Mouse (Mus musculus) liver, adult 2 months (tissue): ENCODE measurements at regions not wholly inside any gene's neighbourhood (a gene's known extent, or its start where the extent isn't known, plus 50 kb on each side); places are given as distances from the start of the nearest gene placed in this dataset.
"Not testable (repeated sequence)": the region's sequence is repeated elsewhere in the genome, so short reads cannot be mapped to it uniquely, and the experiment has no call there.

Experiments
- DNase-seq: peaks from one replicate; pipeline ENCODE4 v3.0.0-alpha.2; 2011; ENCODE audit warnings: low read depth, low spot score; ENCODE audit errors: extremely low read depth
- H3K27ac ChIP-seq: fragments of 200-500 bp; replicated peaks from 2 replicates; pipeline ENCODE4 v1.5.1; 2012; ENCODE audit warnings: low read depth, mild to moderate bottlenecking, control low read depth, inconsistent platforms, low read length; ENCODE audit not compliant: insufficient read depth
- H3K27me3 ChIP-seq: fragments of 200-500 bp; 2 replicates; pipeline ENCODE4 v1.6.1; 2012; ENCODE audit warnings: mild to moderate bottlenecking, moderate library complexity, low read length, inconsistent platforms; ENCODE audit not compliant: control insufficient read depth, insufficient read depth
- H3K36me3 ChIP-seq: fragments of 200-500 bp; 2 replicates; pipeline ENCODE4 v1.6.1; 2012; ENCODE audit warnings: low read length, inconsistent platforms; ENCODE audit not compliant: control insufficient read depth, insufficient read depth
- H3K4me1 ChIP-seq: fragments of 200-500 bp; 2 replicates; pipeline ENCODE4 v1.6.1; 2011; ENCODE audit warnings: low read length; ENCODE audit not compliant: control insufficient read depth, insufficient read depth
- H3K4me3 ChIP-seq: fragments of 200-500 bp; 2 replicates; pipeline ENCODE4 v1.5.1; 2011; ENCODE audit warnings: low read depth, mild to moderate bottlenecking, control low read depth, low read length, moderate library complexity; ENCODE audit not compliant: insufficient read depth
- H3K79me2 ChIP-seq: fragments of 200-500 bp; 2 replicates; pipeline ENCODE4 v1.6.1; 2012; ENCODE audit warnings: inconsistent platforms, mild to moderate bottlenecking, low read length, moderate library complexity; ENCODE audit not compliant: control insufficient read depth, insufficient read depth
- H3K9ac ChIP-seq: fragments of 200-500 bp; 2 replicates; pipeline ENCODE4 v1.6.1; 2012; ENCODE audit warnings: low read depth, mild to moderate bottlenecking, control low read depth, inconsistent platforms, low read length
- CTCF ChIP-seq: fragments of 200-500 bp; IDR thresholded peaks from 2 replicates; pipeline ENCODE4 v1.5.1; 2011; ENCODE audit warnings: low read depth, low read length, control low read depth
- POLR2A ChIP-seq: fragments of 200-500 bp; IDR thresholded peaks from 2 replicates; pipeline ENCODE4 v1.6.1; 2011; ENCODE audit warnings: low read length, control low read depth; ENCODE audit not compliant: insufficient read depth; ENCODE audit errors: extremely low read depth
- WGBS: fragments of 180-500 bp; shearing (Covaris S2); methylation state at CpG from one replicate; pipeline ENCODE4 v1.1.7; 2018; 5-methylcytosine and 5-hydroxymethylcytosine counted together

DNA sequence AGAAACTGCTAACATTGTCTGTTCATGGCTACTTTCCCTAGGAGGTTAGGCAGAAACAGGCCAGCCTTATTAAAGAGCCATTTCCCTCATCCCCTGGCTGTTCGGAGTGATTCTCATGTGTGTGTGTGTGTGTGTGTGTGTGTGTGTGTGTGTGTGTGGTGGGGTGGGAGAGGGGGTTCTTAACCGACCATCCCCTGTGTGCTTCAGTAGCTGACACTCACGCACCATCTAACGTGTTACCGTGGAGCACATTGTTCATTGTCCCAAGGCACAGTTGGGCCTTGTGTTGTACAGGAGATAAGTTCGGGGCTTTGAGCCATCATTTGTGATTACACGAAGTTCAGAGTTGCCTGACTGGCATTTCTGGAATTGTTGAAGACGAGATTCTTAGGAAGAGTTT is 97.8 kb upstream of the Arl4c start:
- TF ChIP-seq CTCF (no peak), POLR2A (no peak)
- 77% methylated on average over 8 of the region's 8 CpGs for WGBS

DNA sequence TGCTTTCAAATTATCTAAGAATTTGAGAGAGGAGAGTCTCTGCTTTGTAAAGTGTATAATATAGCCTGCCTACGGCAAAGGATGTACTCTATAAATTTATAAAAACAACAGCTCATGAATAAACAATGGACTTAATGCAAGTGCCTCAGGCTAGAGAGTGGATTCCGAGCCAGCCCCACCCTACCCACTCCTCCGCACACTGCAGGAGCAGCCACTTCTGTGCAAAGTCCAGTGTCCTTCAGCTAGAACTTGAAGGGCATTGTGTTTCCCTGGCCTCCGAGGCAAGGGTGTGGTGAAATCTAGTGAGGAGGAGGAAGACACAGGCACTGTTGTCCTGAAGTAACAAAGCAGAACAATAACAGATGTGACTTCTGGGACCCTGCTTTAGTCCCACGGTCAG is 98.4 kb upstream of the Arl4c start:
- Histone ChIP-seq H3K4me1 (no peaks in the 10 kb centered on the region), H3K27ac (no peak overlapping the region)

More for the DNA sequence above, 97.8 kb upstream of the Arl4c start:
- H3K4me3 ChIP-seq = no peak overlapping the region
- H3K36me3 ChIP-seq = no peaks in the 10 kb centered on the region
- no peak for DNase-seq
- no peak overlapping the region for H3K27ac ChIP-seq
- no peaks in the 10 kb centered on the region for H3K27me3 ChIP-seq
- no peaks in the 10 kb centered on the region for H3K79me2 ChIP-seq
- H3K4me1 ChIP-seq = no peaks in the 10 kb centered on the region
- H3K9ac ChIP-seq = no peak overlapping the region

DNA sequence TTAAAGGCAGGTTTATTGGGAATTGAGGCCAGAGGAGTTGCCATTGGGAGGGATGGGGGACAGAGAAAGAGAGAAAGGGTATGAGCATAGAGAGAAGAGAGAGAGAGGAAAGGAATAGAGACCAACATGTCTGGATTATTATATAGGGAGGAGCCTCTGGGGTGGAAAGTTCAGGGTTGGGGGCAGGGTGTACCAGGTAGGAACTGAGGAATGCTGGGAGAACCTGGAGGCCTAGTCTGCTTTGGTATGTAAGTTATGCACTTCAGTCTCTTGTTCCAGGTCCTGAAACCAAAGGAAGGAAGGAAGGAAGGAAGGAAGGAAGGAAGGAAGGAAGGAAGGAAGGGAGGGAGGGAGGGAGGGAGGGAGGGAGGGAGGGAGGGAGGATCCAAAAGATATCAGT is 99.1 kb upstream of the Arl4c start:
- DNase-seq, H3K27ac ChIP-seq, H3K4me3 ChIP-seq, H3K79me2 ChIP-seq, H3K27me3 ChIP-seq, H3K4me1 ChIP-seq, H3K9ac ChIP-seq, H3K36me3 ChIP-seq: not testable (repeated sequence)

More for the DNA sequence above, 98.4 kb upstream of the Arl4c start:
- WGBS = 72% methylated on average over 5 of the region's 5 CpGs
- H3K9ac ChIP-seq = no peak overlapping the region
- H3K4me3 ChIP-seq = no peak overlapping the region
- H3K27me3 ChIP-seq = no peaks in the 10 kb centered on the region
- no peaks in the 10 kb centered on the region for H3K79me2 ChIP-seq
- TF ChIP-seq POLR2A = no peak
- no peaks in the 10 kb centered on the region for H3K36me3 ChIP-seq
- no peak for DNase-seq

DNA sequence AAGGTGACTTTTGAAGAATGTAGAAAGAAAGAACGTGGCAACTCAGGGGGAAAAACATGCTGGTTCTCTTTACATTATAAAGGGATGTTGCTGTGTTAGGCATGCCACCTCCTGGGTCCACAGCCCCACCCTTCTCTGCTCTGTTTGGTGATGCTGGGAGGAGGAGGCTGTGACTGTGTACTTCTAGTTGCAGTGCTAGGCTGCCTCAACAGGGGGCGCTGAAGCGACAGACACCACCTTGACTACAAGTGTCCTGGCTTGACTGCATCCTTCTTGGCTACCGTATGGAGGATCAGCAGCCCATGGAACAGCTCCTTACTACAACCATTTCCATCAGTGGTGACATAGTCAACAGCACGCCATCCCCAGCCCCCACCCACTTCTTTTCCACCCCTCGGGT is 104.9 kb upstream of the Arl4c start:
- WGBS = 59% methylated on average over 6 of the region's 6 CpGs
- Histone ChIP-seq H3K9ac (no peak overlapping the region), H3K36me3 (no peaks in the 10 kb centered on the region), H3K27ac (no peak overlapping the region), H3K4me1 (no peaks in the 10 kb centered on the region), H3K27me3 (no peaks in the 10 kb centered on the region), H3K4me3 (no peak overlapping the region), H3K79me2 (no peaks in the 10 kb centered on the region)
- TF ChIP-seq POLR2A = no peak
- TF ChIP-seq CTCF = peak; percentile 67
- peak; percentile 2 for DNase-seq

DNA sequence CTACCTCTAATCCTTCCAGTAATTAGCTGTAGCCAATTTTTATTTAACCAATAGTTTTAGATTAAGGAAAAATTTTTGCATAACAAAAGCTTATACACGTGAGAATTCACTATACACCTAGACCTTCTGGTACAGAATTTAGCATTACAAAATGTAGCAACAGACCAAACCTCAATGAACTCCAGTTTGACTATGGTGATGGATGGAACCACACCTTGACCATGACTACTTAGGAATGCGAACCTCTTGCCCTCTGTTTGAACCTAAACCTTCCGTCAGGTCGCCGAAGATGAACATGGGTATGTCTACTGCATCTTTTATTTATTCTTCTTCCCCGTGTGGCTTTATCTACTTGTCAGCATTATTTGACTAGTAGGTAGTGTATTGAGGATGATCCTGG is 105.9 kb upstream of the Arl4c start:
- H3K4me1 ChIP-seq = no peaks in the 10 kb centered on the region
- no peak overlapping the region for H3K9ac ChIP-seq
- no peaks in the 10 kb centered on the region for H3K79me2 ChIP-seq
- TF ChIP-seq CTCF (no peak), POLR2A (no peak)
- no peaks in the 10 kb centered on the region for H3K36me3 ChIP-seq
- H3K4me3 ChIP-seq = no peak overlapping the region
- H3K27me3 ChIP-seq = no peaks in the 10 kb centered on the region
- no peak for DNase-seq
- H3K27ac ChIP-seq = no peak overlapping the region
- WGBS = 74% methylated on average over 6 of the region's 6 CpGs

DNA sequence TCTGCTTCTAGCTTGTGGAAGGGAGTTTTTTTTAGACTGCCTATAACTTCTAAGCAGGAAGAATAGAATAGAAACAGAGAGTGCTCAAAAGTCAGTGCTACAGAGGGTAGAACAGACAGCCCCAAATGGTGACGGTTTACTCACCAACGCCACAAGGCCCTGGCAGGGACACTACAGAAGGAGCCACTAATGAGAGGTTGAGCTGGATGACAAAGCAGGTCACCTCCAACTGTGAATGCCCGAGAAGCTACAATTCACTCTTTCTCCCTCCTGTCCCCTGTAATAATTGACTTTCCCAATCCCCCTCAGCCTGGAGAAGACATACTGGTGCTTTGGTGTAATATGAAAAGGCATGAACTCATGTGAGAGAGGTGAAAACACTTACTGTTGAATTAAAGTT is 106.5 kb upstream of the Arl4c start:
- Histone ChIP-seq H3K4me3 (no peak overlapping the region), H3K9ac (no peak overlapping the region), H3K27me3 (no peaks in the 10 kb centered on the region), H3K27ac (no peak overlapping the region), H3K4me1 (no peaks in the 10 kb centered on the region), H3K36me3 (no peaks in the 10 kb centered on the region), H3K79me2 (no peaks in the 10 kb centered on the region)
- DNase-seq = no peak
- TF ChIP-seq POLR2A (no peak), CTCF (no peak)
- 84% methylated on average over 3 of the region's 3 CpGs for WGBS
